Mouse (Mus musculus): ENCODE data around the gene Ddx47.

The Ddx47 gene

DNA sequence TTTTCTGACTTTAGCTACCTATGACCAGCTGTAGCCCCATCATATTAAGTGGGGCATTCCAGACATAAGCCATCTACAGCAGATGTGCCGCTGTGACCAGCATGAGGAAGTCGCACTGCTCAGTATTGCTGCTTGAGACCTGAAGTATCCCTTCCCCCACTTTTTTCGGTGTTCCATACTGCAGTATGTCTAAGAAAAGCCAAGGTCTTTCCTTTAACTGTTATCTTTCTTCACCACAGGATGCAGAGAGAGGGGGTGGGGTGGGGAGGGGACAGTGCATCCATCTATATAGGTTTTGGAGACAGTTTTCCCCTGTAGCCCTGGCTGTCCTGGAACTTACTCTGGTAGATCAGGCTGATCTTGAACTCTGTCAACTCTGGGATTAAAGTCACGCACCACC is 5.0 kb upstream of the Ddx47 start:
- DNase-seq (ENCODE audit: low read depth, low spot score): no peak

- DNase-seq (ENCODE audit: low read depth, low spot score): no peak
Measured at GRCm38 (mm10) chr6:135011734-135012116, 313 bp downstream of the Ddx47 start.

- DNase-seq (ENCODE audit: low read depth, low spot score): no peak
Measured at GRCm38 (mm10) chr6:135017211-135017610, 5.8 kb downstream of the Ddx47 start.

DNA sequence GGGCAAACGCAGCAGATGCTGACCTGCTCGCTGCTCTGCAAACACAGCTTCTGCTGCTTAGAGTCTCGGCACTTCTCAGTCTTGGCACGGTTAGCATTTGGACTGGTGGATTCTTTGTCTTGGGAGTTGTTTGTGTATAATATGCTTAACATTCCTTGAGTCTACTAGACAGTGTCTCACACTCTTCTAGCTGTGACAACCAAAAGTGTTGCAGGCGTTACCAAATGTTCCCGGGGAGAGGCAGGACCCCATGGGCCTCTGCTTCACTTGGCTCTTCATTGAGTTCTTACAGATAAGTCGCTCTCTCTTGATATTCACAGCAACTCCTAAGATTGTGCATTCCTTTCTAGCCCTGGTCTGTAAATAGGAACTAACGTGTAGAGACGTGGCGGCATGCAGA is 8.2 kb downstream of the Ddx47 start:
- no peak for DNase-seq (ENCODE audit: low read depth, low spot score)

DNA sequence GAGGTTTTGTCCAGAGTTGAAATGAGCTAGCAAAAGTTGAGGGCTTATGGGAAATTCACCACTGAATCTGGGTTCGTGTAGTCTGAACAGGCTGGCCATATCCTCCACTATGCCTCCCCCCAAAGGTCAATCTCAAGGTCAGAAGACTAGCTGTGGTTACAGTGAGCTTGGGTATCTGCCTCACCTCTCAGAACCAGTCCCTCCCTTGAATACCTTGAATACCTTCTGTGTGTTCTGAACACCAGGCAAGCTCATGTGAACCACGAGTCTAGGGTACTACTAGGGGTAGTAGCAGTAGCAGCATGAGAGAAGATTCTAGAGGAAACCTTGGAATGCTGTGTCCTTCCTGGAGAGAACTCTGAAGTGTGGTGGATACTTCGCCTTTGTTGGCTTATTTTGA is 10.2 kb downstream of the Ddx47 start:
- no peak for DNase-seq (ENCODE audit: low read depth, low spot score)

DNA sequence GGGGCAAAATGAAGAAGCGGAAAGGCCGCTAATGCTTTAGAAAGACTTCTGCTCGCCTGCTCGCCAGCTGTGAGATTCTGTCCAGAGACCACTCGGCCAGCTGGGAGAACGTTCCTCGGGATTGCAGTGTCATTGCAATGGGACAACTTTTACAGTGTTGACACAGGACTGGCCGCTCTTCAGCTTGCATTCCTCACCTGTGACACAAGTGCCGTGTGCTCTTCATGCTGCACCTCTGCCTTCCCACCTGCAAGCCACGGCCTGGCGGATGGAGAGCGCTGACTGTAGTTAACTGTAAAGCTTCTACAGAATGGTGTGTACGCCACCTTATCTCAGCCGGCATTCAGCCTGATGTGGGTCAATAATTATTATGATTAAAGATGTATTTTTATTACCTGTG is 12.0 kb downstream of the Ddx47 start:
- no peak for DNase-seq (ENCODE audit: low read depth, low spot score)

- DNase-seq (ENCODE audit: low read depth, low spot score): no peak
Measured at GRCm38 (mm10) chr6:135024781-135025420, 13.5 kb downstream of the Ddx47 start.

DNA sequence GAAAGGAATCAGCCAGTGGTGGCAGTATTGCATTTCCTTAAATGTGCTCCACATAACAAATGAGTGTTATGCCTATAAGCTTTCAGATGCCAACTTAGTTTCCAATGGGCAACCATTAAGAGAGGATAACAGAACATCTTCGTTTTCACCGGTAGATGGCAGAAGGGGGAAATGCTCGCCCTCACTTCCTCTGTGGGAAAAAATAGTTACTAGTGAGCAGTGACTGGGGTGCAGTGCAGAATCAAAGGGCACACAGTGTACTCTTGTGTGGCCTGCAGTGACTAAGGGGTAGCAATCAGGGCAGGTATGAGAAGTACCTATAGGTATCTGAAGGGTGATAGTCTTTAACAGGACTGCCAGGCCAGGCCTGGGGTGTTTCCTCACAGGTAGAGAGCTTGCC is 14.8 kb downstream of the Ddx47 start:
- peak; percentile 32 for DNase-seq (ENCODE audit: low read depth, low spot score)

DNA sequence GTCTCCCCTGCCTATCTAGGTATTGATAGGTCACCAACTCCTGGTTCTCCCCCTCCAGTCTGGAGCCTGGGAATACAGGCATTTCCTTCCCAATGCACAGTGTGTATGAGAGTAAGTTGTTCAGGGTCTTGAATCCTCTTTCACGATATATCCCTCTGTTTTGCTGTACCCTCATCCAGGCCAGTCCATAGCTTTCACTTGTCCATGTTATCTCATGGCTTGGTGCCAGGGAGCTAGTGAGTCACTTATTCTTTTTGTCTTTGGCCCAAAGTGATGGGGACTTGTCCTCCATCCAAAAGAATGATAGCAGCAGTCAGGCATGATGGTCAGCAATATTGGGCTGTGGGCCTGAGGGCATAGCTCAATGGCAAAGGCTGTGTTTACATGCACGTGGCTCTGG is 15.3 kb downstream of the Ddx47 start:
- no peak for DNase-seq (ENCODE audit: low read depth, low spot score)

- no peak for DNase-seq (ENCODE audit: low read depth, low spot score)
Measured at GRCm38 (mm10) chr6:135029246-135029645, 17.8 kb downstream of the Ddx47 start.

GRCm38 (mm10) chr6:135038674-135039073 is 27.3 kb downstream of the Ddx47 start:
- DNase-seq (ENCODE audit: low read depth, low spot score): no peak

DNA sequence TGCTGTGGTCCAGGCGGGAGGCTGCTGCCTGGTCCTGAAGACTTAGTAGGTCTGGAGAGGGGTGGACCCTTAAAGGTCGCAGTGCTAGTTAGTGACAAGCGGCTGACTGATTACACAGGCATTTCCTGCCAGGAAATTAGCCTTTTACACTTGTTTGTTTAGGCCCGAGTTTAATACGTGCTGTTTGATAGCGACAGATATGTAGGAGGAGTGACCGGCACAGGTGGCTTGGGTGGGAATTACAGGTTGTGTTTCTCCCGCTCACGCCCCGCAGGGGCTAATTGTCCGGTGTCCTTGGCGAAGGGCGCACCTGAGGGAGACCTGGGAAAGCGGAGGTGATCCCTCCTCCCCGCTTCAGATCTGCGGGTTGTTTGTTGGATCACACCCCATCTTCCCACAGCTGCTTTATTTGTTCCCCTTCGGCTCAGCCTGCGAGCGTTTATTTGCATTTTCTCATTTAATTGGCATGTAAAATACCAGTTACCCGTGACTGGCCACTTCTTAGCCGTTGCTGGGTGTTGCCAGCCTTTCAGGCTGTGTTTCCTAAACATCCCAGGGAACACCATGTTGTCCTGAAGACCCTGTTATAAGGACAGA is 29.0 kb downstream of the Ddx47 start:
- no peak for DNase-seq (ENCODE audit: low read depth, low spot score)

GRCm38 (mm10) chr6:135041930-135042329 is 30.5 kb downstream of the Ddx47 start:
- no peak for DNase-seq (ENCODE audit: low read depth, low spot score)

DNA sequence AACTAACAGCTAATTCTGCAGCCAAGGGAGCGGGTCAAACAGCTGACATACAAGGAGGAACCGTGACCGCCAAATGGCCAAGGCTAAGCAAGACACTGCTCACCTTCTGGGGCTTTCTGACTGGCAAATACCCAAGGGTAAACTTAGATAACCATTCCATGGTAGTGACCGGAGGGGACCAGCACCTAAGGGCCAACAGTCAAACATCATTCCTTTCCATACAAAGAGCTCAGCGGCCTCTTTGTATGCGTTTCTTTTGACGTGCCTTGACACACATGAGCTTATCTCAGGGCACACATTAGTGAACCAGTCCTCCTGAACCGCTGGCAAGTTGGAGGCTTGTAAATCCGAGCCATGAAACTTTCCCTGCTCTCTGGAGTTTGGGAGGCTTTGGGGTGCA is 35.9 kb downstream of the Ddx47 start:
- no peak for DNase-seq (ENCODE audit: low read depth, low spot score)

DNA sequence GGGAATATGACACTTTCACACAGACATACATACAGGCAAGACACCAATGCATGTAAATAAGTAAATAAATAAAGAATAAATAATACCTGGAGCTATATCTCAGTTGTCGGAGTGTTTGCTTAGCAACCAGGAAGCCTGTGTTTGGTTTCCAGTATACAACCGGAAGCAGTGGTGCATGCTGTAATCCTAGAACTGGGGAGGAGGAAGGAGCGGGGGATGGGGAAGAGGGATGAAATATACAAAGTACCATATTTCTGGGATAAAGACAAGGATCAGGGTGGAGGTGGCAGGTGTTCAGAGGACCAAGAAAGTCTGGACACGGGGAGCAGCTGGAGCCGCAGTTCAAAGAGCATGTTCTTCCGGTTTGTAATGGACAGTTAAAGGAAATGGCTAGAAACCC is 37.1 kb downstream of the Ddx47 start:
- DNase-seq (ENCODE audit: low read depth, low spot score): no peak

DNA sequence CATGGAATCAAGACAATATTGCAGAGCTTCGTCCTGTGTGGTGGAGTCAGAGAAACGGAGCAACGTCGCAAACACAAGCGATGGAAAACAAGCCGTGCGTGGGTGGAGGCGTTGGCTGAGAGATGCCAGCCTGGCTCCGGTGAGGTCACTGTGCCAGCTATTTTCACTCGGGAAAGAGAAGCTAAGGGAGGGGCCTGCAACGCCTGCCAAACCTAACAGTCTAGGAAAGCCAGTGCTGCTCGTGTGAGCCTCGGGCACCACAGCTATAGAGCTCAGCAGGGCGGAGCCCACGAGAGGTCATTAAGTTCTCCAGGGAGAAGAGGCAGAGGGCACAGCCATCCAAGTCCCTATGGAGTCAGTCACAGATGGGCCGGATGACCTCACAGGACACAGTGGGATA is 37.5 kb downstream of the Ddx47 start:
- DNase-seq (ENCODE audit: low read depth, low spot score): no peak

- no peak for DNase-seq (ENCODE audit: low read depth, low spot score)
Measured at GRCm38 (mm10) chr6:135053789-135054188, 42.4 kb downstream of the Ddx47 start.

GRCm38 (mm10) chr6:135055882-135056281 is 44.5 kb downstream of the Ddx47 start:
- DNase-seq (ENCODE audit: low read depth, low spot score): no peak

- no peak for DNase-seq (ENCODE audit: low read depth, low spot score)
Measured at GRCm38 (mm10) chr6:135060728-135061127, 49.3 kb downstream of the Ddx47 start.

DNA sequence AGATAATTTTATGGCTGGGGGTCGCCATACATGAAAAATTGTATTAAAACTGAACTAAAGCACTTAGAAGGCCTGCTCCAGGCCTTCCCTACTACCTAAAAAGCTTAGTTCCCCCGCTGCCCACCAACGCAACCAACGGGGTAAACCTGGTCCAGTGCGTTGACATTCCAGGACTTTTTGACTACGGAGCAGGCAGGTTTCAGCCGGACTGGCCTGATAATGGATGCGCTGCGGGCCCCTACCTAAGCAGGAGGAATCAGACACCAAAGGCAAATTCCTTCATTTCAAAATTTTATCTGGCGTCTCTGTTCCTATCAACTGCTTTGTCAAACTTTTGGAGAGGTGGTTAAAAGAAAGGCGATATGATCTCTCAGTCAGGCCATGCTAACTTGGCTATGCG is 53.2 kb downstream of the Ddx47 start:
- no peak for DNase-seq (ENCODE audit: low read depth, low spot score)

- no peak for DNase-seq (ENCODE audit: low read depth, low spot score)
Measured at GRCm38 (mm10) chr6:135065236-135065957, 54.0 kb downstream of the Ddx47 start, which contains the start of gene Gprc5a. TSS of gene Gprc5a (plus strand) at chr6:135065651.

GRCm38 (mm10) chr6:135066795-135067445 is 55.5 kb downstream of the Ddx47 start:
- no peak for DNase-seq (ENCODE audit: low read depth, low spot score)

GRCm38 (mm10) chr6:135068221-135068620 is 56.8 kb downstream of the Ddx47 start:
- no peak for DNase-seq (ENCODE audit: low read depth, low spot score)
